Mouse (Mus musculus) cerebellum, adult 2 months (tissue): ENCODE data around the gene Hist1h2bb. TPM values are rescaled to one million over a fixed set of nuclear protein-coding genes. Genes with fewer than 3 reads are reported as not detected.

Experiments
- DNase-seq, 2 experiments: peaks; one replicate each; pipeline ENCODE4 v3.0.0; 2021
- H3K27ac ChIP-seq: fragments of 200-500 bp; 2 replicates; pipeline ENCODE4 v1.5.1; 2012; ENCODE audit warnings: low read length, control low read depth, inconsistent platforms; ENCODE audit not compliant: insufficient read depth
- H3K27me3 ChIP-seq: fragments of 200-500 bp; 2 replicates; pipeline ENCODE4 v1.6.1; 2012; ENCODE audit warnings: inconsistent platforms, mild to moderate bottlenecking, low read length, moderate library complexity; ENCODE audit not compliant: control insufficient read depth, insufficient read depth
- H3K4me1 ChIP-seq: fragments of 200-500 bp; 2 replicates; pipeline ENCODE4 v1.6.1; 2011; ENCODE audit warnings: low read length; ENCODE audit not compliant: control insufficient read depth, insufficient read depth
- H3K4me3 ChIP-seq: fragments of 200-500 bp; replicated peaks from 2 replicates; pipeline ENCODE3; 2011; ENCODE audit warnings: mild to moderate bottlenecking, low read depth, low read length, control low read depth; ENCODE audit not compliant: insufficient read depth
- CTCF ChIP-seq: fragments of 200-500 bp; IDR thresholded peaks from 2 replicates; pipeline ENCODE4 v1.5.1; 2011; ENCODE audit warnings: low read depth, mild to moderate bottlenecking, control low read depth, low read length, moderate library complexity, borderline replicate concordance; ENCODE audit not compliant: insufficient read depth
- POLR2A ChIP-seq: fragments of 200-500 bp; IDR thresholded peaks from 2 replicates; pipeline ENCODE4 v1.6.1; 2011; ENCODE audit warnings: low read length, control low read depth, borderline replicate concordance; ENCODE audit not compliant: insufficient read depth
- WGBS: fragments of 180-500 bp; shearing (Covaris S2); methylation state at CpG from one replicate; pipeline ENCODE4 v1.1.7; 2018; 5-methylcytosine and 5-hydroxymethylcytosine counted together
- polyA plus RNA-seq: library from polyadenylated mRNA; depleted of rRNA; stranded (reverse); fragments of >200 nt; gene quantifications from 2 replicates; pipeline ENCODE4 v1.2.3, GENCODE M21; 2012

Hist1h2bb gene
- polyA plus RNA-seq, 1 experiment = 0.56 TPM

DNA sequence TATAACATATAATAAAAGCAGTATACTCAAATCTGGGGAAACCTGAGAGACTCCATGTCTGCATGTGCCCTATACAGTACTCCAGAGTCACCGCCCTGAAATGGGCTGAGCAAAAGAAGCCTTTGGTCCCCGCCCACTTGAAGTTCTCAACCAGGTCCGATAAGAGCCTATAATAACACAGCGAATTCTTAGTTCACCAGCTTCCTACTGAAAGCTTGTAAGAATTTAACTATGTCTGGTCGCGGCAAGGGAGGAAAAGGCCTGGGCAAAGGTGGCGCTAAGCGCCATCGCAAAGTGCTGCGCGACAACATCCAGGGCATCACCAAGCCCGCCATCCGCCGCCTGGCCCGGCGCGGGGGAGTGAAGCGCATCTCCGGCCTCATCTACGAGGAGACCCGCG lies 10.3 kb downstream of the Hist1h2bb start, which contains the start of gene Hist1h4b:
Hist1h4b (plus strand) TSS at position 224 of the 400 bp plus-strand sequence.
- Histone ChIP-seq H3K27ac (peak within 1 kb of the TSS; percentile 42), H3K27me3 (no peaks in the 10 kb centered on the region), H3K4me1 (no peaks in the 10 kb centered on the region), H3K4me3 (peak within 1 kb of the TSS; percentile 37)
- WGBS = 0% methylated on average over 19 of the region's 22 CpGs
- DNase-seq = peak; percentile 84 to 90
- TF ChIP-seq POLR2A = peak; percentile 77; the same call in 1 of the 2 replicates
- no peak for TF ChIP-seq CTCF

DNA sequence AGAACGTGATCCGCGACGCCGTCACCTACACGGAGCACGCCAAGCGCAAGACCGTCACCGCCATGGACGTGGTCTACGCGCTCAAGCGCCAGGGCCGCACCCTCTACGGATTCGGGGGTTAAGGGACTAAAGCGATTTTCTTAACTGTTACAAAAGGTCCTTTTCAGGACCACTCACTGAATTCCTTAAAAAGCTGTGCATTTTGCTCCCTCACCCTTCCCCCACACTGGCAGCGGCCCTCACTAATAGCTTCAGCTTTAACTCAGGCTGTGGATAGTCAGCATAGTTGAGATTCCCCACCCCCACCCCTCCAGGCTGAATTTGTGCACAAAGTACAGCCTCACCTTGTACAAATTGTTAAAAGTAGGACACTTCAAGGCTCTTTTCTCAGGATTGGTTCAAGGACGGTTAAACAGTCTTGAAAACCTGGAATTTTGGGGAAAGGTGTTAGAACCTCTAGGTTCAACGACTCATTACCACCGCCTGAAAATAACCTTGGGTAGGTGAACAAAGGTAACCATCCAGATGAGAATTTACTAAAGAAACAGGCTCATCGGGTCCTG lies 10.8 kb downstream of the Hist1h2bb start:
- no peaks in the 10 kb centered on the region for H3K27me3 ChIP-seq
- DNase-seq = peak in 1 of 2 experiments; percentile 29
- no peaks in the 10 kb centered on the region for H3K4me1 ChIP-seq
- 3% methylated on average over 18 of the region's 23 CpGs for WGBS
- peak overlapping the region; percentile 23 for H3K4me3 ChIP-seq
- TF ChIP-seq POLR2A = no peak
- no peak for TF ChIP-seq CTCF
- H3K27ac ChIP-seq = peak overlapping the region; percentile 42

DNA sequence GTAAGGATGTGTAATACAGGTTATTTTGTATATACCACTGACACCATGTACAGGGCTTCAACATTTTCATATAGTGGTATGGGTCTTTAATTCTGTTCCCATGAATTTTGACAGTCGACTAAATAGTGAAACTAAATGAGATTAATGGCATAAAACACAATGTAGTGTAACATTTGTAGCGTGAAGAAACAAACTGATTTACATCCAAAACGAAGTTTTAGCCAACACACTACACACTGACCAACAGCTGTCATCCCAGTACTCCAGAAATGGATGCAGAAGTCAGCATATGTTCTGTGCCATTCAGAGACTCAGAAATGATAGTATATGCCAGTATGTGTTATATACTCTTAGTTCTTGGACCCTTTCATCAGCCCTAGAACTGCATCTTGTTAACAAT lies 11.4 kb downstream of the Hist1h2bb start:
- no peak for TF ChIP-seq CTCF
- TF ChIP-seq POLR2A = no peak
- H3K27ac ChIP-seq = no peak overlapping the region
- DNase-seq = no peak
- no peak overlapping the region for H3K4me3 ChIP-seq
- no peaks in the 10 kb centered on the region for H3K27me3 ChIP-seq
- no peaks in the 10 kb centered on the region; the same call in 1 of the 2 replicates for H3K4me1 ChIP-seq
- WGBS = 24% methylated on average over 3 of the region's 3 CpGs

DNA sequence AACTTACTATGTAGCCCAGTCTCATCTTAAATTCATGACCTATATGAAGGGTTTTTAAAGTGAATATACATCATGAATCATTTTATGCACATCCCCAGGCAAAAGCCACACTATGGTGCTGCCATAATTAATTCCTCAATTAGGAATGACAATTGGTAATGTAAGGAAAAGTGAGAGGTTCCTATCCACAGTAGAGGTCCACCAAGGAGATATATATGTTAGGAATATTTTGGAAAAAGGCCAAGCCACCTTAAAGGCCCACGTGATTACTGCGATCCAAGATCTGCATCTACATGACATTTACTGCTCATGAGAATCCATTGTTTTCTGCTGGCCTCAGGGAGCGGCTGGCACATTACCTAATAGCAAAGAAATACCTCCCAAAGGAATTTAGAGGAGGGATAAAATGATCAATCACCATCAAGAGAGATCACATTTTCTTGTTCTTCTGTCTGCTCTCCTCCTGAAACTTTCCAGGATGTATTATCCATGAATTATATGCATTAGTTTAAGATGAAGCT lies 12.8 kb downstream of the Hist1h2bb start:
- H3K4me3 ChIP-seq = no peak overlapping the region
- WGBS = 80% methylated on average over 3 of the region's 3 CpGs
- no peak overlapping the region for H3K27ac ChIP-seq
- TF ChIP-seq CTCF = no peak
- TF ChIP-seq POLR2A = no peak
- H3K4me1 ChIP-seq = no peaks in the 10 kb centered on the region; the same call in 1 of the 2 replicates
- no peaks in the 10 kb centered on the region for H3K27me3 ChIP-seq
- DNase-seq = no peak

- no peak for DNase-seq
- Histone ChIP-seq H3K4me3 (no peak overlapping the region), H3K4me1 (no peaks in the 10 kb centered on the region; the same call in 1 of the 2 replicates), H3K27me3 (no peaks in the 10 kb centered on the region), H3K27ac (no peak overlapping the region)
- WGBS = 74% methylated on average over 1 of the region's 1 CpGs
- no peak for TF ChIP-seq CTCF
- TF ChIP-seq POLR2A = no peak
Observed at GRCm38 (mm10) chr13:23759916-23760239, 13.3 kb downstream of the Hist1h2bb start.

GRCm38 (mm10) chr13:23760240-23760971 lies 13.9 kb downstream of the Hist1h2bb start:
- Histone ChIP-seq H3K27me3 (no peaks in the 10 kb centered on the region), H3K4me3 (peak overlapping the region; percentile 50), H3K27ac (peak overlapping the region; percentile 79), H3K4me1 (no peaks in the 10 kb centered on the region; the same call in 1 of the 2 replicates)
- no peak for DNase-seq
- 2% methylated on average over 26 of the region's 27 CpGs for WGBS
- TF ChIP-seq POLR2A = no peak
- no peak for TF ChIP-seq CTCF

- under 1% methylated on average over 66 of the region's 72 CpGs for WGBS
- no peaks in the 10 kb centered on the region; the same call in 1 of the 2 replicates for H3K4me1 ChIP-seq
- H3K4me3 ChIP-seq = peak within 1 kb of the TSS; percentile 67
Observed at GRCm38 (mm10) chr13:23760972-23761864, 14.7 kb downstream of the Hist1h2bb start, which contains the start of gene Hist1h4a. Hist1h4a (minus strand) TSS chr13:23761230.

More at GRCm38 (mm10) chr13:23760972-23761864, 14.7 kb downstream of the Hist1h2bb start, which contains the start of gene Hist1h4a:
- Histone ChIP-seq H3K27ac (peak within 1 kb of the TSS; percentile 79), H3K27me3 (no peaks in the 10 kb centered on the region)
- DNase-seq = peak; percentile 98 to 99
- TF ChIP-seq CTCF = no peak
- peak; percentile 78; the same call in 1 of the 2 replicates for TF ChIP-seq POLR2A
